Mouse (Mus musculus): Measurements from ENCODE around the gene Psmd14. TPM values are rescaled to one million over a fixed set of nuclear protein-coding genes. Genes with fewer than 3 reads are reported as not detected.

The Psmd14 gene
- 101 TPM for polyA plus RNA-seq (2012; fragmentation: generic; extraction: Trizol)

DNA sequence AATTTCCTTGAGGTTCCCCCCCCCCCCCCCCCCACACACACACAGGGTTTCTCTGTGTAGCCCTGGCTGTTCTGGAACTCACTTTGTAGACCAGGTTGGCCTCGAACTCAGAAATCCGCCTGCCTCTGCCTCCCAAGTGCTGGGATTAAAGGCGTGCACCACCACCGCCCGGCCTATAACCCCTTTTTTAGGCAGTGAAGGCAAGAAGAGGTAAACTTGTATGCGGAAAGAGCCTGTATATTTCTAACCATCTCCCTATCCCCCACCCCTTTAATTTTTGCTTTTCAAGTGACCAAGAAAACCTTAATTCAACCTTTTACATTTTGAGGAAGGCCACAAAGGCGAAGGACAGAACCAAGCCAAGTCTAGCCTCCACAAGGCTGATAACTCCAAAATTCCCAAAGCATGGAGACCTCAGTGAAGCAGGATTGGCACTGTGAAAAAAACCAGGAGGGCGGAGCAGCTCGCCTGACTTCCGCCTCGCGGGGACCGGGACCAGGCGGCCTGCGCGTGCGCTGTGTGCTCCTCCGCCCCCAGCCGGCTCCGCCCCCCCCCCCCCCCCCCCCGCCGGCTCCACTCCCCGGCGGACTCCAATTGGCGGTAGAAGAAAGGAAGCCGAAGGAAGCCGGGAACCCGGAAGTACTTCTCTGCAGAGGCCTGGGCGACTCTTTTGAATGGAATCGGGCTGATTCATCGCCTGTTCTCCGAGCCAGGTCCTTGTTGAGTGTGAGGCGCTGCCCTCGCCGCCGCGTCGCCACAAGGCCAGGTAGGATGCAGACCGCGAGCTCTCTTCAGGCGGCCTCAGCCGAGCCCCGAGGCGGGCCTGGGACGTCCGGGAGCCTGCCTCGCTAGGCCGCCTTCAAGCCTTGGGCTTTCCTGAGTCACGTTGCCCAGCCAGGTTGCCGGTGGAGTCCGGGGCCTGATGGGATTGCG is at the start of gene Psmd14:
Psmd14 (plus strand) TSS at position 587 of the 933 bp plus-strand sequence.
- TF ChIP-seq TCF3 (IDR thresholded peaks at IDR 0.05; ENCODE audit: insufficient read length, low read depth) (no peak), POLR2AphosphoS2 (IDR thresholded peaks at IDR 0.05; ENCODE audit: insufficient read length, low read depth) (peak; percentile 23), POLR2A (IDR thresholded peaks at IDR 0.05; ENCODE audit: insufficient read length, low read depth) (peak; percentile 53), SRF (IDR thresholded peaks at IDR 0.05; ENCODE audit: control insufficient read depth, insufficient read length, low read depth) (no peak), E2F4 (IDR thresholded peaks at IDR 0.05; ENCODE audit: insufficient read depth) (peak; percentile 80), REST (IDR thresholded peaks at IDR 0.05; ENCODE audit: insufficient read depth, insufficient read length) (no peak), MYOG (IDR thresholded peaks at IDR 0.05; ENCODE audit: control insufficient read depth in 1 of 3, insufficient read depth in 1 of 3, insufficient read length in 2 of 3, low read depth in 2 of 3) (no peak), MAX (IDR thresholded peaks at IDR 0.05; ENCODE audit: low read depth) (no peak), CEBPB (IDR thresholded peaks at IDR 0.05; ENCODE audit: insufficient read depth, poor library complexity, severe bottlenecking) (no peak), USF1 (IDR thresholded peaks at IDR 0.05; ENCODE audit: low read depth) (no peak), MYOD1 (IDR thresholded peaks at IDR 0.05; ENCODE audit: control insufficient read depth in 1 of 3, insufficient read length in 2 of 3, low read depth in 2 of 3) (no peak), TCF12 (IDR thresholded peaks at IDR 0.05; ENCODE audit: insufficient read depth, poor library complexity, severe bottlenecking) (no peak)
- Histone ChIP-seq H3K36me3 (ENCODE audit: control insufficient read depth, insufficient read depth) (peaks cover 4% of the 10 kb centered on the region), H3K27me3 (ENCODE audit: control insufficient read depth, insufficient read depth, insufficient read length) (no peaks in the 10 kb centered on the region), H3K79me2 (ENCODE audit: control insufficient read depth, insufficient read depth) (peaks cover 48% of the 10 kb centered on the region), H3ac (ENCODE audit: control insufficient read depth, insufficient read length) (peak within 1 kb of the TSS; percentile 37), H3K4me2 (ENCODE audit: low read depth) (peak within 1 kb of the TSS; percentile 80), H3K4me3 (peak within 1 kb of the TSS; percentile 91)

DNA sequence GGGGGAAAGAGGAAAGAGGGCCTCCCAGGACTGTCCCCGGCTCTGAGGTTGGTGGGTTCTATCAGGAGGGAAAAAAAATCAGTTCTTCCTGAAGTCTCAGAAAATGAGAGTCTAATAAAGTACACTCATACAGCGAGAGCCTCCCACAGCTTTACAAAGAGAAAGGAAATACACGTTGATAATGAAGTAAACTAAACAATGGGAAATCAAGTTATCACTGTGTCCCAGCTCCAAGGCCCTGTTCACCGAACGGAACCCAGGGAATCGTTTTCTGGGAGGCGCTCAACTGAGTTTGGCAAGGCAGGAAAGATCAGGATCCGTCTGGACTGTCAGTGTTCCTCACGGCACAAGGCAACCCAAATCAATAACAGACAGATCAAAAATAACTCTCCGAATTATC is 48.7 kb upstream of the Psmd14 start:
- H3ac ChIP-seq (ENCODE audit: control insufficient read depth, insufficient read length), result no peak overlapping the region
- no peaks in the 10 kb centered on the region for H3K79me2 ChIP-seq (ENCODE audit: control insufficient read depth, insufficient read depth)
- no peaks in the 10 kb centered on the region for H3K36me3 ChIP-seq (ENCODE audit: control insufficient read depth, insufficient read depth)
- no peak overlapping the region for H3K4me2 ChIP-seq (ENCODE audit: low read depth)
- no peak overlapping the region for H3K4me3 ChIP-seq
- TF ChIP-seq CEBPB (IDR thresholded peaks at IDR 0.05; ENCODE audit: insufficient read depth, poor library complexity, severe bottlenecking) (no peak), MAX (IDR thresholded peaks at IDR 0.05; ENCODE audit: low read depth) (no peak), TCF12 (IDR thresholded peaks at IDR 0.05; ENCODE audit: insufficient read depth, poor library complexity, severe bottlenecking) (no peak), MYOG (IDR thresholded peaks at IDR 0.05; ENCODE audit: control insufficient read depth in 1 of 3, insufficient read depth in 1 of 3, insufficient read length in 2 of 3, low read depth in 2 of 3) (no peak), USF1 (IDR thresholded peaks at IDR 0.05; ENCODE audit: low read depth) (no peak), MYOD1 (IDR thresholded peaks at IDR 0.05; ENCODE audit: control insufficient read depth in 1 of 3, insufficient read length in 2 of 3, low read depth in 2 of 3) (no peak), POLR2A (IDR thresholded peaks at IDR 0.05; ENCODE audit: insufficient read length, low read depth) (no peak), E2F4 (IDR thresholded peaks at IDR 0.05; ENCODE audit: insufficient read depth) (no peak), SRF (IDR thresholded peaks at IDR 0.05; ENCODE audit: control insufficient read depth, insufficient read length, low read depth) (no peak), TCF3 (IDR thresholded peaks at IDR 0.05; ENCODE audit: insufficient read length, low read depth) (no peak), REST (IDR thresholded peaks at IDR 0.05; ENCODE audit: insufficient read depth, insufficient read length) (no peak)
- H3K27me3 ChIP-seq (ENCODE audit: control insufficient read depth, insufficient read depth, insufficient read length), result no peaks in the 10 kb centered on the region

DNA sequence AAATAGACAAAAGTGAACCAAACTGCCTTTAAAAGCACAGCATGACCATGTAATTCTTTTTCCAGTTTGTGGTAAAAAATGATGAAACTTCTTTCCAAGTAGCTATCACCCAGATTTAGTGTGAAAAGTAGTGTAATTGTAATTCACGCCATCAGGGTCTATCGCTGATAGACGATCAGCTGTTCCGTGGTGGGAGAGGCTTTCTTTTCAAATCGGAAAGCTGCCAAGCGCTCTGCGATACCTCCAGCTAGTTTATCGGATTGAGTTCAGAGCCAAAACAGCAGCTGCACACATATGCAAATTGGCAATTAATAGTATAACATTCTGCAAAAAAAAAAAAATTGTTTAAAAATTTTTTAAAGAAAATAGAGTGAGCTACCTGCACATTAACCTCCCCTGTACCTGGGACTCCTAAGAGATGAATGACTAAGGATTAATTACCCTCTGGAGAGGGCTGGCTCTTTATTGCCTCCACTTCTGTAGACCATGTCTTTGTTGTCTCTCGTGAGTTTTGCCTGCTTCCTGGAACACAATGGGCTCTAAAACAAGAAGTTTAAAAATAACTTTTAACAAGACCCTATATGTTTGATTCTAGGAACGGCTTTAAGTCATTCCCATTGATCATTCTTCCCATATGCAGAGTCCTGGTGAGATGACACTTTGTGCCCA is 47.8 kb upstream of the Psmd14 start:
- Histone ChIP-seq H3K4me2 (ENCODE audit: low read depth) (no peak overlapping the region), H3K79me2 (ENCODE audit: control insufficient read depth, insufficient read depth) (no peaks in the 10 kb centered on the region), H3ac (ENCODE audit: control insufficient read depth, insufficient read length) (no peak overlapping the region), H3K4me3 (no peak overlapping the region), H3K36me3 (ENCODE audit: control insufficient read depth, insufficient read depth) (no peaks in the 10 kb centered on the region), H3K27me3 (ENCODE audit: control insufficient read depth, insufficient read depth, insufficient read length) (no peaks in the 10 kb centered on the region)
- TF ChIP-seq SRF (IDR thresholded peaks at IDR 0.05; ENCODE audit: control insufficient read depth, insufficient read length, low read depth) (no peak), POLR2AphosphoS2 (IDR thresholded peaks at IDR 0.05; ENCODE audit: insufficient read length, low read depth) (no peak), MYOD1 (IDR thresholded peaks at IDR 0.05; ENCODE audit: control insufficient read depth in 1 of 3, insufficient read length in 2 of 3, low read depth in 2 of 3) (no peak), MYOG (IDR thresholded peaks at IDR 0.05; ENCODE audit: control insufficient read depth in 1 of 3, insufficient read depth in 1 of 3, insufficient read length in 2 of 3, low read depth in 2 of 3) (no peak), POLR2A (IDR thresholded peaks at IDR 0.05; ENCODE audit: insufficient read length, low read depth) (no peak), USF1 (IDR thresholded peaks at IDR 0.05; ENCODE audit: low read depth) (no peak), TCF3 (IDR thresholded peaks at IDR 0.05; ENCODE audit: insufficient read length, low read depth) (no peak), CEBPB (IDR thresholded peaks at IDR 0.05; ENCODE audit: insufficient read depth, poor library complexity, severe bottlenecking) (no peak), E2F4 (IDR thresholded peaks at IDR 0.05; ENCODE audit: insufficient read depth) (no peak), MAX (IDR thresholded peaks at IDR 0.05; ENCODE audit: low read depth) (no peak)

DNA sequence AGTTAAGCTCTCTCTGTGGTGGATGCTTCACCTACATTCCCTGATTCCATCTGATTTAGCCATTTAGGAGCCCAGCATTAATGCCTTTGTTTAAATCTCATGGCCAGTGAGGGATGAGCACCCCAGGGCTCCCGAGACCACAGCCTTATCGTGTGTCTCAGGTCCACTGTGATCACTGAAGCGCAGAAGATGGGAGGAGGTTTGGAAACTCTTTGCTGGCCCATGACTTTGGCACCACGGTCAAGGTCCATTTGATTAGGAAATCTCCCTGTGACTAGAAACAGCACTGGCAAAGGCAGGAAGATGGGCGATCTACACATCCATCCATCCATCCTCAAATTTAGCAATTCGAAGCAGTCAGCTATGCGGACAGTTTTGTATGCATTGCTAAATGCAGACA is 44.1 kb upstream of the Psmd14 start:
- Histone ChIP-seq H3ac (ENCODE audit: control insufficient read depth, insufficient read length) (no peak overlapping the region), H3K79me2 (ENCODE audit: control insufficient read depth, insufficient read depth) (no peaks in the 10 kb centered on the region), H3K27me3 (ENCODE audit: control insufficient read depth, insufficient read depth, insufficient read length) (no peaks in the 10 kb centered on the region), H3K4me2 (ENCODE audit: low read depth) (no peak overlapping the region), H3K4me3 (no peak overlapping the region), H3K36me3 (ENCODE audit: control insufficient read depth, insufficient read depth) (no peaks in the 10 kb centered on the region)
- no peak for TF ChIP-seq MYOG (IDR thresholded peaks at IDR 0.05; ENCODE audit: control insufficient read depth in 1 of 3, insufficient read depth in 1 of 3, insufficient read length in 2 of 3, low read depth in 2 of 3)
- no peak for TF ChIP-seq POLR2AphosphoS2 (IDR thresholded peaks at IDR 0.05; ENCODE audit: insufficient read length, low read depth)
- TF ChIP-seq CEBPB (IDR thresholded peaks at IDR 0.05; ENCODE audit: insufficient read depth, poor library complexity, severe bottlenecking), result no peak
- TF ChIP-seq E2F4 (IDR thresholded peaks at IDR 0.05; ENCODE audit: insufficient read depth), result no peak
- TF ChIP-seq REST (IDR thresholded peaks at IDR 0.05; ENCODE audit: insufficient read depth, insufficient read length), result no peak

Data from myocyte (in vitro differentiated cells).